8 mouse cellular contexts compared by ENCODE assay signal in genomic region chr7:12780151-12780830, GRCm38 (mm10). TPM values are rescaled to one million over a fixed set of nuclear protein-coding genes. Genes with fewer than 3 reads are reported as not detected.
DNase-seq lines count a peak whose midpoint lies in the region; ATAC-seq and TF ChIP-seq lines count a peak whose summit lies in the region.

No protein-coding gene starts in this region.

- H3K4me2 ChIP-seq in intestine, postnatal 0 days (replicated peaks; ENCODE audit: low read depth), result peak overlapping the region; percentile 96
- H3K4me2 ChIP-seq in midbrain, embryonic 11.5 days, result peak overlapping the region; percentile 65

- no peak overlapping the region for H3K27ac ChIP-seq in intestine, postnatal 0 days (ENCODE audit: low read depth, low read length)
- H3K27ac ChIP-seq in limb, embryonic 10.5 days, result peak overlapping the region; percentile 85
- no peak overlapping the region for H3K27ac ChIP-seq in midbrain, embryonic 11.5 days (ENCODE audit: low read depth, low read length)

- H3K36me3 ChIP-seq in intestine, postnatal 0 days (ENCODE audit: control insufficient read depth, insufficient read depth), result no peaks in the 10 kb centered on the region
- H3K36me3 ChIP-seq in limb, embryonic 10.5 days, result peaks cover 3% of the 10 kb centered on the region
- H3K36me3 ChIP-seq in midbrain, embryonic 11.5 days (ENCODE audit: control insufficient read depth, insufficient read depth, low read length), result 0 out of 2 replicates have a peak, but pooled peaks cover under 1% of the 10 kb centered on the region

- H3K9me3 ChIP-seq in intestine, postnatal 0 days (ENCODE audit: control insufficient read depth), result no peaks in the 10 kb centered on the region
- H3K9me3 ChIP-seq in limb, embryonic 10.5 days (replicated peaks), result no peaks in the 10 kb centered on the region
- no peaks in the 10 kb centered on the region for H3K9me3 ChIP-seq in midbrain, embryonic 11.5 days (ENCODE audit: control insufficient read depth, low read length)

- peak; percentile 86 for DNase-seq in adrenal gland, postnatal 10 days
- DNase-seq in embryo, embryonic 11 days, result peak; percentile 95
- peak; percentile 89 for DNase-seq in limb, embryonic 10.5 days (ENCODE audit: low spot score)
- peak; percentile 96 for DNase-seq in midbrain, embryonic 11.5 days (ENCODE audit: low spot score, missing footprints)
- DNase-seq in skeletal muscle tissue, adult 2 months (ENCODE audit: low read depth, low spot score), result peak; percentile 29
- DNase-seq in yolk sac, embryonic 10.5 days (ENCODE audit: low spot score), result peak; percentile 80

- ATAC-seq in granulocyte monocyte progenitor cell, adult 5-6 weeks (replicated peaks; ENCODE audit: poor library complexity, severe bottlenecking), result peak; percentile 91
- peak; percentile 86 for ATAC-seq in intestine, postnatal 0 days
- peak; percentile 95 for ATAC-seq in midbrain, embryonic 11.5 days (ENCODE audit: low FRiP score)

- H3K4me1 ChIP-seq in intestine, postnatal 0 days (replicated peaks; ENCODE audit: control insufficient read depth, insufficient read depth, low read length), result peaks cover 7% of the 10 kb centered on the region
- peaks cover 10% of the 10 kb centered on the region for H3K4me1 ChIP-seq in limb, embryonic 10.5 days
- peaks cover 3% of the 10 kb centered on the region; the same call in 1 of the 2 replicates for H3K4me1 ChIP-seq in midbrain, embryonic 11.5 days (ENCODE audit: control insufficient read depth, insufficient read depth, low read length)

- peak; percentile 26; the same call in 1 of the 2 replicates for TF ChIP-seq CTCF in intestine, postnatal 0 days (IDR thresholded peaks at IDR 0.05; ENCODE audit: low read depth)

- H3K4me3 ChIP-seq in intestine, postnatal 0 days (ENCODE audit: low read depth, low read length), result peak overlapping the region; percentile 58
- peak overlapping the region; percentile 84 for H3K4me3 ChIP-seq in limb, embryonic 10.5 days
- H3K4me3 ChIP-seq in midbrain, embryonic 11.5 days (ENCODE audit: low read depth, low read length), result peak overlapping the region; percentile 54

- no peaks in the 10 kb centered on the region for H3K27me3 ChIP-seq in intestine, postnatal 0 days (replicated peaks; ENCODE audit: control insufficient read depth, insufficient read depth, low read length)
- no peaks in the 10 kb centered on the region for H3K27me3 ChIP-seq in limb, embryonic 10.5 days (ENCODE audit: low read depth, poor library complexity, severe bottlenecking)
- H3K27me3 ChIP-seq in midbrain, embryonic 11.5 days (ENCODE audit: control insufficient read depth, insufficient read depth, low read length), result no peaks in the 10 kb centered on the region

- H3K9ac ChIP-seq in intestine, postnatal 0 days (ENCODE audit: low read depth, low read length), result peak overlapping the region; percentile 47
- H3K9ac ChIP-seq in midbrain, embryonic 11.5 days (ENCODE audit: low read length), result peak overlapping the region; percentile 64

- under 1% methylated on average over 57 of the region's 57 CpGs for WGBS in intestine, postnatal 0 days
- WGBS in limb, embryonic 10.5 days, result under 1% methylated on average over 57 of the region's 57 CpGs
- WGBS in midbrain, embryonic 11.5 days, result 1% methylated on average over 51 of the region's 57 CpGs

RNA-seq across cellular contexts. Expression of gene Zscan18, which starts 23.1 kb away (rescaled TPM):
- total RNA-seq in adrenal gland, postnatal 10 days (2021), result 1 to 10 TPM; 2.5 to 5.0 TPM
- 0.26 and 3.4 TPM in 2 replicates for total RNA-seq in granulocyte monocyte progenitor cell, adult 5-6 weeks (2014; fragmentation: Nextera tagmentation)
- total RNA-seq in granulocyte monocyte progenitor cell, adult 5-6 weeks (2017), result 1.6 and 3.3 TPM in 2 replicates
- 0.77 and 1.1 TPM in 2 replicates for polyA plus RNA-seq in intestine, postnatal 0 days (2015; fragmentation: Nextera tagmentation; extraction: Ambion mirVana)
- 13.8 and 15.7 TPM in 2 replicates for polyA plus RNA-seq in limb, embryonic 10.5 days (2016; fragmentation: Nextera tagmentation; extraction: Ambion mirVana)
- 11.7 and 12.8 TPM in 2 replicates for polyA plus RNA-seq in midbrain, embryonic 11.5 days (2014; fragmentation: Nextera tagmentation; extraction: Ambion mirVana)

RNA-seq across cellular contexts. Expression of gene Zfp329, which starts 38.4 kb away (rescaled TPM):
- 10 to 100 TPM in 1 of 2 experiments, 1 to 10 TPM in 1; 7.8 to 14.0 TPM for total RNA-seq in adrenal gland, postnatal 10 days (2021)
- 9.1 and 16.6 TPM in 2 replicates for total RNA-seq in granulocyte monocyte progenitor cell, adult 5-6 weeks (2014; fragmentation: Nextera tagmentation)
- 6.7 and 8.3 TPM in 2 replicates for total RNA-seq in granulocyte monocyte progenitor cell, adult 5-6 weeks (2017)
- 4.3 and 5.8 TPM in 2 replicates for polyA plus RNA-seq in intestine, postnatal 0 days (2015; fragmentation: Nextera tagmentation; extraction: Ambion mirVana)
- 14.8 and 16.8 TPM in 2 replicates for polyA plus RNA-seq in limb, embryonic 10.5 days (2016; fragmentation: Nextera tagmentation; extraction: Ambion mirVana)
- 19.5 and 19.8 TPM in 2 replicates for polyA plus RNA-seq in midbrain, embryonic 11.5 days (2014; fragmentation: Nextera tagmentation; extraction: Ambion mirVana)

RNA-seq across cellular contexts. Expression of gene Vmn2r56, which starts 45.5 kb away (rescaled TPM):
- not detected for total RNA-seq in adrenal gland, postnatal 10 days (2021)
- not detected in 2 replicates for total RNA-seq in granulocyte monocyte progenitor cell, adult 5-6 weeks (2014; fragmentation: Nextera tagmentation)
- total RNA-seq in granulocyte monocyte progenitor cell, adult 5-6 weeks (2017), result not detected in 2 replicates
- not detected in 2 replicates for polyA plus RNA-seq in intestine, postnatal 0 days (2015; fragmentation: Nextera tagmentation; extraction: Ambion mirVana)
- polyA plus RNA-seq in limb, embryonic 10.5 days (2016; fragmentation: Nextera tagmentation; extraction: Ambion mirVana), result not detected in 2 replicates
- polyA plus RNA-seq in midbrain, embryonic 11.5 days (2014; fragmentation: Nextera tagmentation; extraction: Ambion mirVana), result not detected in 2 replicates

RNA-seq across cellular contexts. Expression of gene Zfp110, which starts 54.3 kb away (rescaled TPM):
- 10 to 100 TPM; 22.4 to 25.6 TPM for total RNA-seq in adrenal gland, postnatal 10 days (2021)
- total RNA-seq in granulocyte monocyte progenitor cell, adult 5-6 weeks (2014; fragmentation: Nextera tagmentation), result 28.1 and 34.8 TPM in 2 replicates
- total RNA-seq in granulocyte monocyte progenitor cell, adult 5-6 weeks (2017), result 38.2 and 45.9 TPM in 2 replicates
- 12.5 and 15.6 TPM in 2 replicates for polyA plus RNA-seq in intestine, postnatal 0 days (2015; fragmentation: Nextera tagmentation; extraction: Ambion mirVana)
- polyA plus RNA-seq in limb, embryonic 10.5 days (2016; fragmentation: Nextera tagmentation; extraction: Ambion mirVana), result 30.4 and 32.6 TPM in 2 replicates
- 28.9 and 32.3 TPM in 2 replicates for polyA plus RNA-seq in midbrain, embryonic 11.5 days (2014; fragmentation: Nextera tagmentation; extraction: Ambion mirVana)

Comparison
In these comparisons a context has a peak if more than half of its experiments do, and no peak if none do; other contexts are left out.
1. DNase-seq: peak in every context shown above with its lines; median percentile 96 in midbrain, embryonic 11.5 days; 95 in embryo, embryonic 11 days; 89 in limb, embryonic 10.5 days; 86 in adrenal gland, postnatal 10 days; 80 in yolk sac, embryonic 10.5 days; 29 in skeletal muscle tissue, adult 2 months.